Mouse (Mus musculus) thymus, postnatal 10 days (tissue): ENCODE measurements around the gene Glp2r.
A peak's percentile ranks its signal among the peaks of the same experiment; 100 is the strongest.

Experiments used
- DNase-seq, 2 experiments: peaks; one replicate each; pipeline ENCODE4 v3.0.0; 2021; ENCODE audit warnings: low spot score in 2 of 2

Glp2r gene

DNA sequence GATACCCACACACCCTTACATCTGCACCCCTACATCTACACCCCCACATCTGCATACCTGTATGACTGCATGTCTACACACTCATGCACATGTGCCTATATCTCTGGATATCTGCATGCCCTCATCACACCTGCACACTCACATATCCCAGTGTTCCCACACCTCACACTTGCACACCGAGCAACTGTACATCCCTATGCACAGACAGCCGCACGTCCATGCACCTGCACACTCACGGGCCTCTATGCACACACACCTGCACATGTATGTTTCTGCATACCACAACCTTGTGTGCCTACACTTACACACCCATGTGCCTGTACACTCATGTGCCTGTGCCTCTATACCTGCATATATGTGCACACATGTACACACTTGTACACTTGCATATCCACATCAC lies 107.5 kb downstream of the Glp2r start:
- DNase-seq, result no peak

DNA sequence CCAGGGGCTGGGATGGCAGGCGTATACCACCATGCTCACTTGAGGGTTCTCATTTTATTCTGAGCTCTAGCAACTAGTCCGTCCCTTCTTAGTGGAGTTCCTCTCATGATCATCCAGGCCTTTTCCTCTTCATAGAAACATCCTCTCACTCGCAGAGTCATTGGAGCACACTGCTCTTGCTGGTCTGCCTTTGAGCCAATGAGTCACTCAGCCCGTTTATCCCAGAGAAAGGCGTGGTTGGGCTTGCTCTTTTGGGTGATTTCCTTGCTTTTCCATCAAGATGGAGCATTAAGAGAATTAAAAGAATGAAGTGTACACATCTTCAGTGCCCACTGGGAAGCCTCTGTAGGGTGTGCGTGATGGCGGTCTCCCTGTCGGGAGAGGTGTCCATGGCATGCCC lies 109.5 kb downstream of the Glp2r start:
- DNase-seq, result no peak

DNA sequence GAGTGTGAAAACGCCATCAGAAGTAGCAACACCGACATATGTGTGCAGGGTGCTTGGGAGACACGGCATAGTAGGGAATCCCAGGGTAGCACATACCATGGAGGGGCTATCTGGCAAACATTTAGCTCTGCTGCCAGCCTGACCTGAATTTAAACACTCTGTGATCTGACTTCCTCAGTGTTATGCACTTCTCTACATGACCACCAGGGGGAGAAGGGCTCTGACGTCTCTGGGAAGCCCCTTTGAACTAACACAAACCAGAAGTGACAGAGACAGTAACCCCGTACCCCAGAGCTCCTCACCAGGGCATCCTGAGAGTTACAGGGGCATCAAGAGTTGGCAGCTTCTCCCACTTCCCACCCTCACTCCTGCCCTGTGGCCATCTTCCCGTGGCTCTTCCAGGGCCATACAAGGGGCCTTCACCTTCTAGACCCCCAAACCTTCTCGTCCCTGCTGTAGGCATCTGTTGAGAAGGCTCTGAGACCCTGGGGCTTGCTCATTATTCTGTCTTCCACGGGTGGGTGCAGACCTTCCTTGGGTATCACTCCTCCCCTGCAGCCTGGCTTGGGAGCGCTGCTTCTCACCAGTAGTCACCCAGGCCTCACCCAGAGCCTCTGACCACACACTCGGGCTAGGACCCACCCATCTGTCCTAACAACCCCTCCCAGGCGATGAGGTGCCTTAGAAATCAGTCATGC lies 113.1 kb downstream of the Glp2r start:
- peak; percentile 7 to 60 for DNase-seq

DNA sequence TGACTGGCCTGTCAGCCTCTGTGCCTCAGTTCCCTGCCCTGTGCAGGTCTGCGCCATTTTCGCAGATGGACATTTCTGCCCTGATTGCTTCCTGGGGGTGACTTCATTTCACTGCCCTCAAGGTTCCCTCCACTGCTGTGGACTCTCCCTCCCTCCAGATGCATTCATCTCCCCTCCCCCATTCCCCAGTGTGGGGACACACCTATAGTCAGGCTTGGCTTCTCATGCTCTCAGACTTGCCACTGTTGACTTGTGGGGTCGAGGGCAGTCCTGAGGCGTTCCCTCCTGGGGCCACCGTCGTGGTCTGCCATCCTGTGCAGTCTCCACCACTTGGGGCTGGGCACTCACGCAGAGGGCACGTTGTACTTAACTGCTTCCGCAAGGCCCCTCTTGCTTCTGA lies 114.1 kb downstream of the Glp2r start:
- DNase-seq, result no peak

DNA sequence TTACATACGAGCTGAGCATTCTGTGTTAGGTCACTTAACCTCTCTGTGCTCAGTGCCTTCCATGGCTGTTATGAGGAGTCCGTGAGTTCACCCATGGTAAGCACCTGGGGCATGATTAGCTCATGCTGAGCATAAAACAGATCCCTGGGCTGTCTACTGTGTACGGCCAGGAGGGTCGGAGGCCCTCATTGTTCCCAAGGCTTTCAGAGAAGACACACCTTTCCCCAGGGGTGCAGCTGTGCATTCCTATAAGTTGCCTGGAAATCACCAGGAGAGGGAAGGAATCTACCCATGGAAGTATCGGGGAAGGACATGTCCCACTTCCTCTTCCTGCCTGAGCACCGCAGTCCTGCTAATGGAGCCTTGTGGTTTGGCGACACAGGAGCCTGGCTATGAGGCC lies 114.6 kb downstream of the Glp2r start:
- DNase-seq, result no peak

DNA sequence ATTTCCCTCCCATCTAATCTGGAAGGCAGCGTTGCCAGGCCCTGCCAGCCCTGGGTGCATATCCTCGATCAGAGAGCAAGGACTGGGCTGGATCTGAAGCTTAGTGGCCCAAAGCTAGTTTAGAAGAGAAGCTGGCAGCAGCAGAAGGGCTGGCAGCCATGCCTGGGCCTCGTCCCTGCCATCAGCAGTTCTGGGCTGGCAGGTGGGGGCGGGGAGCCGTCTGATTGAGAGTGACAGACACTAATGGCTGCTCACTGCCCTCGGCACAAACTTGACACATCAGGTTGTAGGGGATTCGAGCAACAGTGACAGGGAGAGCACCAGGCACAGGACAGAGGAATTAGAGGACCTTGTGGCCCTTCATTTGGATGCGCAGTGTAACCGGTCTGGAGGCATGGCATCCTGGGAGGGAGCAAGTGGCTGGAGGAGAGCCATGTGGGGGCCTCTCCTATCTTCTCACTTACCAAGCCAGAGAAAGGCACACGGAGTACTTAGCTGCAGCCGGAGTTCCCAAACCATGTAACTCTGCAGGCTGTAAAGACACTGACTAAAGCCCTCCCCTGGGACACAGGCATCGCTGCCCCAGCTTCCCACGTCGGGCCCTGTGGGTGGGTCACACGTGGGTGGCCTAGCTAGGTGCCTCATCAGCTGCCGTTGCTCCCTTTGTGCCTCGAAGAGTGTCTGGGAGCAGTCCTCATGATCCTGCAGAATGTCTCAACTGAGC lies 115.6 kb downstream of the Glp2r start:
- no peak for DNase-seq

DNA sequence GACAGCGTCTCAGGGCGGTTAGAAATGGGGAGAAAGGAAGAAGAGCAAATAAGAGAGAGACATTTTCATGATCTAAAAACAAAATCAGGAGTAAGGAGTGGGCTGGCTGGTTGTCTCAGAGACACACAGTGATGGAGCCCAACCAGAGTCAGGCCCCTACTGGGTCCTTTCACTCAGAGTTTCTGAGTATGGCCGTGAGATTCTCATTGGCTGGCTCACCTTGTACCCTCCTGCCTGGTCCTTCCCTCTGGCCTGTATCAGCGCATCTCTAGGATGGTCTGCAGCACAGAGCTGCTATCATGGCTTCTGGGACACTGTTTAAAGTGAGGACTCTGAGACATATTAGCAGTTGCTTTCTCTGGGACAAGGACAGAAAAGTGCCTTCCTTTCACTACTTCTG lies 116.4 kb downstream of the Glp2r start:
- no peak for DNase-seq

DNA sequence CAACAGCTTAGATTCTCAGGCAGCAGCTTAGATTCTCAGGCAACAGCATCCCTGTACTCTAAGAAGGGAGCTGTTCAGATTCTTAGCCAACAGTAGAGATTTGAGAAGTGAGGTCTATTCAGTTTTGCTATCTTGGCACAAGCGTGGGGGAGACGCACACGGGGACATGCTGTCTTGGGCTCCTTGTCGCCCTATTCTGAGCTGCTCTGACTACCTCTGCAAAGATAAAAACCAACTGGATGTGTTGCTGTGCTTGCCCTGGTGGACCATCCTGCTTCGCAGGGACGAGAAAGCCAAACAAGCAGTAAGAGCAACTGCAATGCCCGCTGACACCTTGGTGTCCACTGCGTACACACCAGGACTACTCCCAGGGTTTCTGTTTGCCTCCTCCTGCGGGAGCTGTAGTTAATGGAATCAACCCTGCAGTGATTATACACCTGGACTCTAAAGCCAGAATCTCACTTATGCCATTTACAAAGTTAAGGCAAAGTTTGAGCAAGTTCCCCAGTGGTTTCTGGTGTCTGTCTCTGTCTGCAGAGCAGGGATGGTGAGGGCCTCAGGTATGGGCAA lies 117.3 kb downstream of the Glp2r start:
- no peak for DNase-seq

DNA sequence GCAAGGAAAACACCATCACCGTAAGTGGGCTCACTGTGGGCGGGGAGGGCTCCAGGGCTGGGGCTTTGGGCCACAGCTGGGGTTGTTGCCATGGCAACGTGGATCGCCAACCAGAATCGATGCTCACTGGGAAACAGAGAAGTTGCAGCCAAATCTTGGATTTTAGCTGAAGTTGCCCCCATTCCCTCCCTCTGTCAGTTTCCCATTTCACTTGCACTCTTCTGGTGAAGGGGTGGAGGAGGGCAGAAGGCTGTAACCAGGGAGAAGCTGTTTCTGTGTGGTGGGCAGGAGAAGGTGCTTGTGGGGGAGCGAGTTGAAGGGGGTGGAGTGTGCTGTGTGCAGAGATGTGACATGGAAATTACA lies 118.1 kb downstream of the Glp2r start:
- no peak for DNase-seq

DNA sequence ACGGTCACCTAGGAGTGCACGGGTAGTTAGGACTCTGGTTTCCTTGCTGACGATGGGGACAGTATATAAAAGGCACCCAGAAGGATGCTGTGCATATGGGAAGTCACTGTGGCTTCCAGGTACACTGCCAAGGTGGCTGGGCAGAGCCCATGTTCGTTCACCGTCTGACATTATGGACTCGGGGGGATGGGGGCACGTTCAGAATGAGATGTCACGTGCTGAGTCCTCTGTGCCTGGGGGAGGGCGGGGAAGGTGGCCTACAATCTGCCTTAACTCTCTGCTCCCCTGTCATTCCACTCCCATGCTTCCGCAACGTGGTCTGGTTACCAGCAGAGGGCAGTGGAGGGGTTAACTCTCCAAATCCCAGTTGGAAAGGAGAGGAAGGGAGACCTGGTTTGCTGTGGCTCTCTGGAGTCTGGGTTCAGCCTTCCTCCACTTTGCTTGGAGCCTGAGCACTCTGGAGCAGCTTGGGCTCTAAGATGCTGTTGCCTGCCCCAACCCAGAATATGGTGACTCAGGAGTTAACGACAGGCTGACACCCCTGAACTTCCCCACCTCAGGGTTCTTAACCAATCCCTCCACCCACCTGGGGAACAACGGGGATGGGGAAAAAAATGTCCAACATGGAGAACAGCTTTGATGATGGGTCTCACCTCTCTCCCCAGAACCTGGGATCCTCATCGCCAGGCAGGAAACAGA lies 118.6 kb downstream of the Glp2r start:
- no peak for DNase-seq

DNA sequence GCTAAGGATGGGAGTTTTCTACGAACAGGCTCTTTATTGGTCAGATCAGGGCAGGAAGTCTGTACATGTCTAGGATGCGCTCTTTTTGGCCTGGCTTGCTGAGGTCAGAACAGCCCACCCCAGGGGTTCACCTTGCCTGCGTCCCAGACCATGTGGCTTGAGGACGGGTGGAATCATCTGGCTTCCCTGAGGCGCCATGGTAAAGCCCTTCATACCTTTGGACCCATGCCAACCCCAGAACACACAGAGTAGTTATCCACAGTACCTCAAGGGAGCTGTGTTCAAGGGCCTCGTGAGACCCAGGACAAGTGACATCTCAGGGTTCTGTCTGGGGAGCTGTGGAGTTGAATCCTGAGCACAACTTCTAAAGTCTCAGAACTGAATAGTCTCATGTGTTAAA lies 119.2 kb downstream of the Glp2r start:
- DNase-seq, result no peak

DNA sequence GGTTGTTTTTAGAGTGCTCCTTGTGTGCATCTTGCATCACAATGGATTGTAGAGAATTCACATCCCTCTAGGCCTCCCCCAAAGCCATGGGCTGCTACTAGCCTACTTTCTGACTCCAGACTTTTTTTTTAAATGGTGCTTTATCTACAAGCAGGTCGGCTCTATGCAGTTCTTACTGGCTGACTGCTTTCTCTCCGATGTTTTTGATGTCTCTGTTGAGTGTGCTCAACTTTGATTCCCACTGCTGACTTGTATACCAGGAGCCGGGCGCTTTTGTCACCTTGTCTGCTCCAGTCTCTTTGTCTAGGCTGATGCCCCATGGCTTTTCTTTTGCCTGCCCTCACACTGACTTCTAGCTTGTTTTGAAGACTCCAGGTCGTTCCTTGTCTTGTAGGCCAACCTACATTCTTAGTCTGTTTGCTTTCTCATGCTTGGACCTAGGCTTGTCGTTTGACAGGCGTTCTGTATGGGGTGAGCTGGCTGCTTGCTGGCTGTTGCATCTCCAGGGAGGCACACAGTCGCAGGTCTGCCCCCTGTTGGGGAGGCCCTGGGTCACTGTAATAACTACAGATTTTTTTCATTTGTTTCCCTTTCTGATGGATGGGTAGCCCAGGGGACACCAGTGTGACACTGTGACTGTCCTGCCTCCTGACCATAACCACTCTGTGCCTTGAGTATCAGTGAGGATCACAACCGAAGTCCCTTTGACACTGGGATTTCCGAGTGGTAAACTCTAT lies 120.8 kb downstream of the Glp2r start:
- DNase-seq, result no peak

DNA sequence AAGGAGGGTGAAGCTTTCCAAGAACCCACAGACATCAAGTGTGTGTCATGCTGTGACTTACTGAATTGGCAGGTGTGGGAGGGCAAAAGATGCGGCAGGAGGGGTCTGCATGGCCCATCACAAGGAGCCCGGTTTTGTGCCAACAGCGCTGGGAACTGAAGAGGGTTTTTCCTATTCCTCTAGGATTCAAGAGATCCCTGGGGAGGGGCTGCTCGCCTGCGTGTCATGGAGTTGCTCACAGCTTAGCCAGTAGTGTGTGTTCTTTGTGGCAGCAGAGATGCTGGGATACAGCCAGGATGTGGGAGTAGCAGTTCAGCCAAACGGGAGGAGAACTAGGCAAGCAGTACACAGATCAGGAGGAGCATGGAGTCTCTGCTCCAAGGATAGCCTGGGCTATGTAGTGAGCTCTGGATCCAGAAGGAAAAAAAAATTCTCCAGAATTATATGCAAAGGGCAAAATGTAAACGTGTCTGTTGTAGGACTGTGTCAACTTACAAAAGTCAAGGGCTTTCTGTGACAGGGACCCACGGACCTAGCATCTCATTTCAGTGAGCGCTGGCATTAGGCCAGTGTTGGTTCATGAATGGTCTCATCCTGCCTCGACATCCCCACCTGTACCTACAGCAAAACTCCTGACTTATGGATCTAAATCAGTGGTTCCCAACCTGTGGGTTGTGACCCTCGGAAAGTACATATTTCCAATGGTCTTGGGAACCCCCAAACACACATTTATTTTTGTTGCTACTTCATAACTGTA lies 122.1 kb downstream of the Glp2r start:
- no peak for DNase-seq

DNA sequence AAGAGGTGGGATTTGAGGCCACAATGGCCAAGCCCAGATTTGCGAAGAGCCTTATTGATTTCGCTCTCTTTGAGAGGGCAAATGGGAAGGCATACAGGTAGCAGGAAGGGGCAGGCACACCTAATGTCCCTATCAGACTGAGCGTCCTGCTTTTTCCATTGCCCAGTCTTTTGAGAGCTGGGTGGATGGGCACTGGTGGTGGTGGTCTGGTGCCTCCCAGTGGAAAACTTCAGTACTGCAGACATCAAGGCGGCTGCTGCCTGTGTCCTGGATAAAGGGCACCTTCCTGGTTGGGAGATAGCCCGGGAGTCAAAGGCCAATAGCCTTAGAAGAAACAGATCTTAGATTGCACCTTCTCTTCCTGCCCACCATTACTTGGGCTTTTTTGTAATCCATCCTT lies 123.2 kb downstream of the Glp2r start:
- peak in 1 of 2 experiments; percentile 40 for DNase-seq

DNA sequence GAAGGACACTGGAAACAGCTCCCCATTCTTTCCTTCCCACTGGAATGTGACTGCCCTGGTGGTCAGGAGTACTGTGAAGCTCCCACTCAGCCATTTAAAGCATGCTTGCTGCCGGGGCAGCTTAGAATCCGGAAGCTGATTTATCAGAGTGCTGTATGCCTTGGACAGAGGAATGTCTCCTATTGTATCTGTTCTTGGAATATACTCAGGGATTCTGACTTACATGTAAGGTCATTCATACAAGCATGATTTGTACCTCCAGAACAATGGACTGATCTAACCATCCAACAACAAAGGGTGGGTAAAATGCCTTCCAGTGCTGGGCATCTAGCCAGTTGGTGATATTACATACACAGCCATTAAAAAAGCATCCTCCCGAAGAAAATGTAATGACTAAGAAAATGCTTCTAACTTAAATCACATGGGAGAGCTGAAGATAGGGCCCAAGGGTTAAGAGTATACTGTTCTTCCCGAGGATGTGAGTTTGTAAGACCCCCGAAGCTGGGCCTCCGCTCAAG lies 126.3 kb downstream of the Glp2r start:
- no peak for DNase-seq

DNA sequence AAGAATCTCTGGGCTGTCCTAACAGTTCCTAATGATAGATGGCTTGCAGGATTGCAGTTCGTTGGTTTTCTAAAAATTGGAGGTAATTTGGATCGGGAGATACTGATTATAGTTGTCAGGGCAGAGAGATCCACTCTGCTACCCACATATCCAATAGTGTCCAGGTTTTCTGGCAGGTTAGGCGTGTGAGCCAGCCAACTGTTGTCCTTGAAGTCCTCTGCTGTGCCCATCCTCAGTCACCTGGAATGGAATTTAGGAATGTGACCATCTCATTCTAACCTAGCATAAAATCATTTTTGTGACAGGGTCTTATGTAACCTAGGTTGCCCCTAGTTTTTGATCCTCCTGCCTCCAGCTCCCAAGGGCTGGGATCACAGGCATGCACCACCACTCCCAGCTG lies 127.5 kb downstream of the Glp2r start:
- DNase-seq, result no peak

DNA sequence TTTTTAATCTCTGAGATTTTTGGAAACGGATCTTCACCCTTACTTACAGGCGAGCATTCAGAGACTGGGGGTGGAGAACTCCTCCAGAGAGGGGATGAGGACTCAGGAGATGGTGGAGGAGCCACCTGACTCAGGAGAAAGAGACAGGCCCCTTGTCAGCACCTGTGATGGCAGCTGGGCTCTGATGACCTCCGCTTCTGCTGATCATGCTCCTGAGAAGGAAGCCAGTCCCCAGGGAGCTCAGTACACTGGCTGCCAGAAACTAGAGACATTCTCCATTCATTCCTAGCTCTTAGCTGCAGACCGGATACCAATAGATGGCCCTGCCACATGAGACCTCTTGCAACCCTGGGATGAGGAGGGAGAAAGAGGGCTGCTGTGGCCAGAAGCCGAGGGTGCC lies 128.1 kb downstream of the Glp2r start:
- no peak for DNase-seq

DNA sequence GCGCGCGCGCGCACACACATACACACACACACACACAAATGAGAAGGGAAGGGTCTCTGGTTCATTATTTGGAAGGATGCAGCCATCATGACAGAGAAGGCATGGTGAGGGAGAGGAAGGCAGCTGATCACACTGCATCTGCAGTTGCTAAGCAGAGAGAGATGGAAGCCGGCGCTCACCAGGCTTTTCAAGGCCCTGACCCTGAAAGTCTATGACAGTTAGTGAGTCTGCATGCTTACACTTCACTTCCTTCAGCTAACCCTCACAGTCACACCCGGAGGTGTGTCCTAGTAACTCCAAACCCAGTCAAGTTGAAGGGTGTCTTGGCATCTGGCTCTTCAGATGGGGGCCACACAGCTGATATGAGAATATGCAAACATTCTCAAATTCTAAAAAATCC lies 128.5 kb downstream of the Glp2r start:
- DNase-seq, result no peak

DNA sequence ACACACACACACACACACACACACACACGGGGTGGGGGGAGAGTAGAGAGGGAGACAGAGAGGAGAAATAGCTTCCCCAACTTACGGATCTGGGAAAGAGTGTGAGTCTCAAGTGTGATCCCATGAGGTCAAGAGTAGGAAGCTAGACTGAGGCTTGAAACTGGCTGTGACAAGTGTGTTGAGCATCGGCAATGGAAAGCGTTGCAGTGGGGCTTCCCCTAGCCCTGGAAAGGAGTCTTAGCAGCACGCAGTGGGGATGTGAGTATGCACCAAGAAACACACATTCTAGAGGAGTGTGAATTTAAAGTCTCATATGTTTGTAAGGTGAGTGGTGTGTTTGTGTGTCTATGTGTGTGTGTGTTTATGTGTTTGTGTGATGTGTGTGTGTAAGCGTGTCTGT lies 130.7 kb downstream of the Glp2r start:
- DNase-seq, result no peak

DNA sequence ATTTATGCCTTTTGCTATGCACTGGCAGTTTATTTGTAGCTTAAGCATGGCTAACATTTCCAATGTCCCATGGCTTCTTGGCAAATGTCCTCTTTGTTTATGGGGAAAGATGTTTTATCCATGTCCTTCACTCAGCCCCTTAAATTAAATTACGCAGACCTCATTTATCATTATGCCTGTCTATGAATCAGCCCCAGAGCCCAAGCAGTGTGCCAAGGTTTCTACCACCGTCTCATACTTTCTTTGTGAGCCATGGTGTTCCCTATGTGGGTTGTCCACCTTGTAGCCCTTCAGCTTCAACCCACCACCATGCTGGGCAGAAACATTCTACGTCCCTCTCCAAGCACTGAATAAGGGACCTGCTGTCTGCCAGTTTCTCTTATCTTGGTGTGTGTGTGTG lies 132.6 kb downstream of the Glp2r start:
- no peak for DNase-seq

DNA sequence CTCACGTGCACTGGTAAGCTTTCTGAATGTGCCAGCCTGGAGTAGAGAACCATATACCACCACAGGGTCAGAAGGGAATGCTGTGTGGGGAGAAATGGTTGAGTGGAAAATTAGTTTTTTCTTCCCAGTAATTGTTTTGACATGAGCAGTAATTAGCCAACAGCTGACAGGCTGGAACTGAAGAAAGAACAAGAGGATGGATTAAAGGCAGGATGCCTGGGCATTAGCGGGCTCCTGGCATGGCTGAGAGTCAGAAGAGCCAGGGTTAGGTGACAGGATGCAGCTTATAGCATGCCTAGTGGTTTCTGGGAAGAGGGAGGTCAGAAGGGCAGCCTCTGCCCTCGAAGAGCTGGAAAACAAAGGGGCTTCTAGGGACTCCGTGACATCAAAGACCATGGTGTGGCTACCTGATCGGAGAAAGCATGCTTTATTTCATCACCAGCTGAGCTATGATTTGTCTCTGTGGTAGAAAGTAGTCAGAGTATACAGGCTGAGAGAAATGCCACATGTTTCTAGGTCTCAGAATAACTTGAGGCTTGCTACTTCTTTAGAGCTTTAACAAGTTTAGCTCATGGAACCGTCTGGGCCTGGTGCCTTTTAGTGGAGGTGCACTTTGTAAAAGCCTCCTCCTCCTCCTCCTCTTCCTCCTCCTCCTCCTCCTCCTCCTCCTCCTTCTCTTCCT lies 133.9 kb downstream of the Glp2r start:
- DNase-seq, result no peak
